Comparison of ENCODE assay signal across 18 mouse cellular contexts in the genomic region with DNA sequence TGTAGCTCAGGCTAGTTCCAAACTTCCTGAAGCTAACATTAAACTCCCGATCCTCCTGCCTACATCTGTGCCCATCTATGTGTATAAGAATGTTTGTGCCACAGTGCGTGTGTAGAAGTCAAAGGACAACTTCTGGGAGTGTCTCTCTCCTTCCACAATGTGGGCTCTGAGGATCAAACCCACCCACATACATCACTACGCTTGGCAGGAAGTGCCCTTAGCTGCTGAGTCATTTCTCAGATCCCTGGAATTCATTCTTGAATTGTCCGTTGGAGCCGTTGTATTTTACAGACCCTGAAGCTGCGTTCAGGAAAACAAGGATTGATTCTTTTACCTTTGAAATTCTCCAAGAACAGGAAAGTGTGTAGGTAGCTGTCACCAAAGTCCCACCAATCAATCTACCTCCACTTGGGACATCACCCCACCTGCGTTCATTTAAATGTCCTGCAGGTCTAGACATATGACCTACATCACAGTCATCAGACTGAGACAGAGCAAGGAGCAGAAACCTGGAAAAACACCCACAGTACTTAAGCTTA. TPM values are rescaled to one million over a fixed set of nuclear protein-coding genes. Genes with fewer than 3 reads are reported as not detected.
A peak's percentile ranks its signal among the peaks of the same experiment; 100 is the strongest.
DNase-seq lines count a peak whose midpoint lies in the region; ATAC-seq and TF ChIP-seq lines count a peak whose summit lies in the region.
"Had no signal": no experiment of that assay in that cellular context is flagged by ENCODE, and none has a peak within 500 bp of the region (broad histone marks: within the 10 kb centered on the region; RNA-seq: fewer than 3 reads in every experiment).

No protein-coding gene starts in this region.

- WGBS in heart, adult 2 months, result 52% methylated on average over 7 of the region's 7 CpGs
- 59% methylated on average over 7 of the region's 7 CpGs for WGBS in heart, embryonic 12.5 days
- 36% methylated on average over 7 of the region's 7 CpGs for WGBS in lung, postnatal 0 days
- 88% methylated on average over 7 of the region's 7 CpGs for WGBS in forebrain, embryonic 12.5 days
- 78% methylated on average over 7 of the region's 7 CpGs for WGBS in neural tube, embryonic 15.5 days

- no peak overlapping the region for H3K9ac ChIP-seq in heart, adult 2 months (ENCODE audit: low read depth, low read length)
- no peak overlapping the region for H3K9ac ChIP-seq in heart, embryonic 12.5 days
- no peak overlapping the region for H3K9ac ChIP-seq in lung, postnatal 0 days (replicated peaks; ENCODE audit: low read depth)
- H3K9ac ChIP-seq in forebrain, embryonic 12.5 days, result no peak overlapping the region
- H3K9ac ChIP-seq in neural tube, embryonic 15.5 days (replicated peaks), result no peak overlapping the region
- H3K9ac ChIP-seq: heart, embryonic 15.5 days; limb, embryonic 15.5 days; liver, embryonic 15.5 days; midbrain, embryonic 13.5 days had no signal

- no peaks in the 10 kb centered on the region for H3K79me2 ChIP-seq in heart, adult 2 months (replicated peaks; ENCODE audit: control insufficient read depth, insufficient read depth, low read length)

- H3K4me3 ChIP-seq in heart, adult 2 months, result no peak overlapping the region
- H3K4me3 ChIP-seq in heart, embryonic 12.5 days, result no peak overlapping the region
- no peak overlapping the region for H3K4me3 ChIP-seq in lung, postnatal 0 days (ENCODE audit: low read depth, low read length)
- no peak overlapping the region for H3K4me3 ChIP-seq in forebrain, embryonic 12.5 days (replicated peaks)
- no peak overlapping the region for H3K4me3 ChIP-seq in neural tube, embryonic 15.5 days (replicated peaks)
- H3K4me3 ChIP-seq: heart, embryonic 15.5 days; limb, embryonic 15.5 days; liver, embryonic 15.5 days; midbrain, embryonic 13.5 days had no signal

- peaks cover 40% of the 10 kb centered on the region for H3K4me1 ChIP-seq in heart, adult 2 months (ENCODE audit: control insufficient read depth, insufficient read depth, low read length)
- peaks cover 85% of the 10 kb centered on the region for H3K4me1 ChIP-seq in heart, embryonic 12.5 days (replicated peaks)
- peaks cover 65% of the 10 kb centered on the region for H3K4me1 ChIP-seq in lung, postnatal 0 days (ENCODE audit: insufficient read depth, low read depth, low read length)
- peaks cover 15% of the 10 kb centered on the region for H3K4me1 ChIP-seq in forebrain, embryonic 12.5 days
- peaks cover 20% of the 10 kb centered on the region for H3K4me1 ChIP-seq in neural tube, embryonic 15.5 days

- intact Hi-C loops in heart, adult 2 months (cut with DNase I), result no loop called here

- H3K4me2 ChIP-seq in heart, embryonic 12.5 days, result no peak overlapping the region
- no peak overlapping the region for H3K4me2 ChIP-seq in lung, postnatal 0 days (replicated peaks; ENCODE audit: low read depth, low read length)
- no peak overlapping the region for H3K4me2 ChIP-seq in forebrain, embryonic 12.5 days
- H3K4me2 ChIP-seq in neural tube, embryonic 15.5 days, result no peak overlapping the region
- H3K4me2 ChIP-seq: heart, embryonic 15.5 days; limb, embryonic 15.5 days; liver, embryonic 15.5 days; midbrain, embryonic 13.5 days had no signal

- no peak for TF ChIP-seq CTCF in heart, adult 2 months (IDR thresholded peaks at IDR 0.05)
- TF ChIP-seq CTCF in lung, postnatal 0 days (IDR thresholded peaks at IDR 0.05), result no peak

- H3K9me3 ChIP-seq in heart, embryonic 12.5 days (replicated peaks), result no peaks in the 10 kb centered on the region
- no peaks in the 10 kb centered on the region for H3K9me3 ChIP-seq in lung, postnatal 0 days (ENCODE audit: low read length)
- H3K9me3 ChIP-seq in forebrain, embryonic 12.5 days, result no peaks in the 10 kb centered on the region
- no peaks in the 10 kb centered on the region for H3K9me3 ChIP-seq in neural tube, embryonic 15.5 days (replicated peaks)
- H3K9me3 ChIP-seq: heart, embryonic 15.5 days; limb, embryonic 15.5 days; liver, embryonic 15.5 days; midbrain, embryonic 13.5 days had no signal

- no peaks in the 10 kb centered on the region for H3K27me3 ChIP-seq in heart, adult 2 months (ENCODE audit: control insufficient read depth, insufficient read depth, low read length)
- H3K27me3 ChIP-seq in heart, embryonic 12.5 days (replicated peaks), result no peaks in the 10 kb centered on the region
- H3K27me3 ChIP-seq in lung, postnatal 0 days (replicated peaks; ENCODE audit: insufficient read depth, low read length), result no peaks in the 10 kb centered on the region
- H3K27me3 ChIP-seq in forebrain, embryonic 12.5 days, result no peaks in the 10 kb centered on the region
- H3K27me3 ChIP-seq in neural tube, embryonic 15.5 days (replicated peaks), result no peaks in the 10 kb centered on the region
- H3K27me3 ChIP-seq: heart, embryonic 15.5 days; limb, embryonic 15.5 days; liver, embryonic 15.5 days; midbrain, embryonic 13.5 days had no signal

- H3K36me3 ChIP-seq in heart, adult 2 months (ENCODE audit: control insufficient read depth, insufficient read depth, low read length), result no peaks in the 10 kb centered on the region
- no peaks in the 10 kb centered on the region for H3K36me3 ChIP-seq in heart, embryonic 12.5 days
- no peaks in the 10 kb centered on the region for H3K36me3 ChIP-seq in lung, postnatal 0 days (ENCODE audit: insufficient read depth, low read length)
- H3K36me3 ChIP-seq in forebrain, embryonic 12.5 days (replicated peaks), result no peaks in the 10 kb centered on the region
- no peaks in the 10 kb centered on the region for H3K36me3 ChIP-seq in neural tube, embryonic 15.5 days
- H3K36me3 ChIP-seq: heart, embryonic 15.5 days; limb, embryonic 15.5 days; liver, embryonic 15.5 days; midbrain, embryonic 13.5 days had no signal

- no peak for ATAC-seq in heart, embryonic 12.5 days (ENCODE audit: insufficient number of reproducible peaks, low FRiP score)
- no peak for ATAC-seq in lung, postnatal 0 days
- no peak for ATAC-seq in forebrain, embryonic 12.5 days (ENCODE audit: low FRiP score)
- ATAC-seq in neural tube, embryonic 15.5 days (ENCODE audit: low FRiP score), result no peak
- ATAC-seq: CD4-positive, CD25-positive, alpha-beta regulatory T cell, adult 4 months; hindbrain, postnatal 0 days; intestine, postnatal 0 days; midbrain, embryonic 13.5 days had no signal

- no peak for TF ChIP-seq EP300 in heart, adult 2 months (IDR thresholded peaks at IDR 0.05; ENCODE audit: insufficient read depth, low read depth, low read length)
- no peak for TF ChIP-seq EP300 in lung, postnatal 0 days (IDR thresholded peaks at IDR 0.05)

- DNase-seq in heart, adult 2 months, result no peak
- peak; percentile 57 for DNase-seq in lung, postnatal 0 days (ENCODE audit: low spot score)
- DNase-seq in lung, postnatal 4 days, result no peak
- DNase-seq in brain, adult 2 months (ENCODE audit: low read depth, low spot score), result peak; percentile 45
- DNase-seq: adrenal gland, postnatal 25 days; layer of hippocampus, postnatal 36 days; spleen, adult 18-20 months; thymus, adult 2 months had no signal

- TF ChIP-seq POLR2A in heart, adult 2 months (IDR thresholded peaks at IDR 0.05; ENCODE audit: insufficient read depth, low read depth, low read length), result no peak

- peak overlapping the region; percentile 9; the same call in 1 of the 2 replicates for H3K27ac ChIP-seq in heart, adult 2 months
- no peak overlapping the region for H3K27ac ChIP-seq in heart, embryonic 12.5 days (ENCODE audit: poor library complexity, severe bottlenecking)
- peak overlapping the region; percentile 47 for H3K27ac ChIP-seq in lung, postnatal 0 days (ENCODE audit: low read length)
- H3K27ac ChIP-seq in forebrain, embryonic 12.5 days, result no peak overlapping the region
- H3K27ac ChIP-seq in neural tube, embryonic 15.5 days (replicated peaks), result no peak overlapping the region
- H3K27ac ChIP-seq: heart, embryonic 15.5 days; hindbrain, postnatal 0 days; limb, embryonic 15.5 days; liver, embryonic 15.5 days; midbrain, embryonic 13.5 days had no signal

RNA-seq across cellular contexts. Expression of gene Rock2, which starts 21.7 kb away (rescaled TPM):
- total RNA-seq in heart, adult 2 months (2021), result 10 to 100 TPM; 78.0 to 80.2 TPM
- polyA plus RNA-seq in heart, adult 2 months (2012; rRNA removed), result 11.2 and 27.6 TPM in 2 replicates
- polyA plus RNA-seq in heart, embryonic 12.5 days (2016; fragmentation: Nextera tagmentation; extraction: Ambion mirVana), result 29.7 and 32.0 TPM in 2 replicates
- 18.2 and 22.9 TPM in 2 replicates for polyA plus RNA-seq in lung, postnatal 0 days (2015; fragmentation: Nextera tagmentation; extraction: Ambion mirVana)
- 21.0 and 22.9 TPM in 2 replicates for polyA plus RNA-seq in forebrain, embryonic 12.5 days (2016; fragmentation: Nextera tagmentation; extraction: Ambion mirVana)
- 13.5 and 13.7 TPM in 2 replicates for polyA plus RNA-seq in neural tube, embryonic 15.5 days (2015; fragmentation: Nextera tagmentation; extraction: Ambion mirVana)

Comparison
In these comparisons a context has a peak if more than half of its experiments do, and no peak if none do; other contexts are left out.
1. DNase-seq: peak in lung, postnatal 0 days (single experiment) and brain, adult 2 months (single experiment); none in heart, adult 2 months (0 of 2) and lung, postnatal 4 days (0 of 2).
2. H3K27ac ChIP-seq: peak in heart, adult 2 months (single experiment) and lung, postnatal 0 days (single experiment); none in heart, embryonic 12.5 days (single experiment), forebrain, embryonic 12.5 days (single experiment) and neural tube, embryonic 15.5 days (single experiment).